Mouse (Mus musculus) megakaryocyte, embryonic 14.5 days (primary cell): ENCODE data around the gene Pitpnm2.

Experiments used
- FLI1 ChIP-seq: IDR thresholded peaks from 2 replicates; pipeline ENCODE4 v1.6.1; 2012; ENCODE audit warnings: low read length, inconsistent platforms, mixed read lengths
- GATA1 ChIP-seq: IDR thresholded peaks from 3 replicates; pipeline ENCODE4 v1.6.1; 2012; ENCODE audit warnings: mixed read lengths, low read length, inconsistent platforms, borderline replicate concordance

DNA sequence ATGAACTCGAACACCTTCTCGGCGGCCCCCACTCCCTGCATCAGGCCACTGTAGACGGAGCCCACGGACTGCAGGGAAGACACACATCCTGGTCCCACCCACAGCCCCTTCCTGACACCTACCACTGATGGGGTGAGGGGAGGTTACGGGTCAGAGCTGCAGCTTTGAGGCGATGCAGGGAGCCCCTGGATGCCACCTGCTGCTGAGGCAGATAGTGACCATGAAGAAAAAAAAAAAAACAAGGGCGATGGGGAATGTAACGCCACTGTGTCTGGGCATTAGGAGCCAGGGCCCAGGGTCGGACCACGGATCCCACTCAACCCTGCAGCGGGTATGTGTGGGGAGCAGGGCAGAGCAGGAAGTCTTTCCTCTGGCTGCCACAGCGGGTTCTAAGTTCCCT is 172.3 kb downstream of the Pitpnm2 start:
- TF ChIP-seq GATA1: no peak
- TF ChIP-seq FLI1: no peak
